Mouse (Mus musculus) limb, embryonic 11.5 days (tissue): Measurements from ENCODE around the gene Sec23a. TPM values are rescaled to one million over a fixed set of nuclear protein-coding genes. Genes with fewer than 3 reads are reported as not detected.

Experiments
- ATAC-seq: fragments of 200-750 bp; cut with Nextera tagmentation; 2 replicates; pipeline ENCODE4 v1.8.0; 2017; ENCODE audit warnings: low read depth; ENCODE audit not compliant: insufficient number of reproducible peaks, low FRiP score, low TSS enrichment
- DNase-seq: peaks from one replicate; pipeline ENCODE4 v3.0.0-alpha.2; 2015; ENCODE audit warnings: low spot score
- H3K27ac ChIP-seq: fragments of 300-500 bp; sonication (generic); replicated peaks from 2 replicates; pipeline ENCODE4 v1.5.1; 2014; ENCODE audit warnings: low read depth, mild to moderate bottlenecking, low read length
- H3K27me3 ChIP-seq: fragments of 300-500 bp; sonication (generic); 2 replicates; pipeline ENCODE4 v1.6.1; 2014; ENCODE audit warnings: mild to moderate bottlenecking, low read length, mixed read lengths; ENCODE audit not compliant: control insufficient read depth, insufficient read depth
- H3K36me3 ChIP-seq: fragments of 300-500 bp; sonication (generic); 2 replicates; pipeline ENCODE4 v1.6.1; 2014; ENCODE audit warnings: mild to moderate bottlenecking, low read length, moderate library complexity, mixed read lengths; ENCODE audit not compliant: control insufficient read depth, insufficient read depth
- H3K4me1 ChIP-seq: fragments of 300-500 bp; sonication (generic); 2 replicates; pipeline ENCODE4 v1.6.1; 2014; ENCODE audit warnings: low read length, mixed read lengths; ENCODE audit not compliant: control insufficient read depth, insufficient read depth
- H3K4me2 ChIP-seq: fragments of 300-500 bp; sonication (generic); 2 replicates; pipeline ENCODE4 v1.6.1; 2014; ENCODE audit warnings: low read depth, mild to moderate bottlenecking, moderate library complexity; ENCODE audit not compliant: severe bottlenecking
- H3K4me3 ChIP-seq: fragments of 300-500 bp; sonication (generic); 2 replicates; pipeline ENCODE4 v1.5.1; 2014; ENCODE audit warnings: low read depth, low read length
- H3K9ac ChIP-seq: fragments of 300-500 bp; sonication (generic); 2 replicates; pipeline ENCODE4 v1.6.1; 2014; ENCODE audit warnings: mild to moderate bottlenecking, low read length
- H3K9me3 ChIP-seq: fragments of 300-500 bp; sonication (generic); 2 replicates; pipeline ENCODE4 v1.6.1; 2016; ENCODE audit warnings: low read length; ENCODE audit not compliant: control insufficient read depth
- WGBS: fragments of 180-500 bp; shearing (Covaris S2); extraction: QIAGEN DNeasy Blood & Tissue Kit; methylation state at CpG from one replicate; pipeline ENCODE4 v1.1.7; 2014; 5-methylcytosine and 5-hydroxymethylcytosine counted together
- polyA plus RNA-seq: library from polyadenylated mRNA; unstranded; fragments of >200 nt; fragmentation: Nextera tagmentation; extraction: Ambion mirVana; gene quantifications from 2 replicates; pipeline ENCODE4 v1.2.1, GENCODE M21; 2014

The Sec23a gene
- polyA plus RNA-seq, 1 experiment from 2014 or later, result 87.1 TPM

- no peak overlapping the region for H3K27ac ChIP-seq
- H3K9ac ChIP-seq, result no peak overlapping the region
- H3K4me2 ChIP-seq, result no peak overlapping the region
- no peaks in the 10 kb centered on the region for H3K36me3 ChIP-seq
- ATAC-seq (no peak), DNase-seq (no peak)
- 86% methylated on average over 6 of the region's 6 CpGs for WGBS
- H3K4me1 ChIP-seq, result no peaks in the 10 kb centered on the region
- no peaks in the 10 kb centered on the region for H3K27me3 ChIP-seq
- no peak overlapping the region for H3K4me3 ChIP-seq
- H3K9me3 ChIP-seq, result no peaks in the 10 kb centered on the region
Observed at GRCm38 (mm10) chr12:58920775-58921174, 91.0 kb downstream of the Sec23a start.

DNA sequence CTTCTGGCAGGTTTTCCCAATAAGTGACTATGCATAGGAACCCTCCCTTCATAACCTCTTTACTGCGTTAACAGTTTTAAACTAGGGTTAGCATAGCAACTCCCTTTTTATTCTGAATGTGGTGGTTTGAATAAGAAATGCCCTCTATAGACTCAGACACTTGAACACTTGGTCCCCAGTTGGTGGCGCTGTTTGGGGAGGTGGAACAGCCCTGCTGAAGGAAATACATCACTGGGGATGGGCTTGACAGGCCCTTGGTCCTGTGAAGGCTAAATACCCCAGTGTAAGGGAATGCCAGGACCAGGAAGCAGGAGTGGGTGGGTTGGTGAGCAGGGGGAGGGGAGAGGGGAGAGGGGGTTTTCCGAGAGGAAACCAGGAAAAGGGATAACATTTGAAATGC lies 92.3 kb downstream of the Sec23a start:
- Histone ChIP-seq H3K27me3 (no peaks in the 10 kb centered on the region), H3K4me1 (no peaks in the 10 kb centered on the region), H3K36me3 (no peaks in the 10 kb centered on the region), H3K4me2 (no peak overlapping the region), H3K9ac (no peak overlapping the region), H3K9me3 (no peaks in the 10 kb centered on the region), H3K27ac (no peak overlapping the region), H3K4me3 (no peak overlapping the region)
- DNase-seq (no peak), ATAC-seq (no peak)
- 64% methylated on average over 3 of the region's 3 CpGs for WGBS

DNA sequence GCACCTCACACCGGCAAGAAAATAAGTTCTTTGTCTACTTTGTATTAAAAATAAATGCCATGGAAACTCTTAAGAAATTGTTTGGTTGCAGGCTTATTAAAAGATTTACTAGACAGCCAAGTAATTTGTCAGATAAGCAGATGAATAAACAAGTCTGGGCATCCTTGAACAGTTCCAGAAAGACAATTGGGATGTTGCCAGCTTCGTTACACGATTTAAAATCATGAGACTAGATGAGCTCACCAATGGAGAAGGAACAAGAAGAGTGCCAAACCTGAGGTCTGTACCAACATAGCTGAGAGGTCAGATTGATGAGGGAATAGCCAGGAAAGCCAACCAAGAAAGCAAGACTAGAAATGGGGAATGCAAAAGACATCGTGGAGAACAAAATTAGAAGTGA lies 102.0 kb downstream of the Sec23a start:
- Histone ChIP-seq H3K4me3 (no peak overlapping the region), H3K4me1 (no peaks in the 10 kb centered on the region), H3K27ac (no peak overlapping the region), H3K27me3 (no peaks in the 10 kb centered on the region), H3K36me3 (no peaks in the 10 kb centered on the region), H3K9ac (no peak overlapping the region), H3K4me2 (no peak overlapping the region), H3K9me3 (no peaks in the 10 kb centered on the region)
- ATAC-seq (no peak), DNase-seq (no peak)
- WGBS, result 92% methylated on average over 4 of the region's 4 CpGs

Other genes with a start within 250 kb of the Sec23a start
- gene Gemin2, start 1.4 kb upstream of the Sec23a start, polyA plus RNA-seq, result 39.8 and 40.2 TPM in 2 replicates
- 49.8 and 56.9 TPM in 2 replicates for gene Trappc6b, start 49.5 kb upstream of the Sec23a start, polyA plus RNA-seq
- 118 and 132 TPM in 2 replicates for gene Pnn, start 54.9 kb upstream of the Sec23a start, polyA plus RNA-seq
- gene Mia2, start 83.8 kb upstream of the Sec23a start, polyA plus RNA-seq, result 65.9 and 73.3 TPM in 2 replicates
- gene Fbxo33, start 207.7 kb upstream of the Sec23a start, polyA plus RNA-seq, result 10.6 and 12.2 TPM in 2 replicates